Mouse (Mus musculus): Measurements from ENCODE around the gene Ddx5.

- TF ChIP-seq TAL1 (IDR thresholded peaks at IDR 0.05; ENCODE audit: low read length) (no peak), GATA1 (IDR thresholded peaks at IDR 0.05; ENCODE audit: low read length) (no peak)
Observed at GRCm38 (mm10) chr11:106730714-106731113, 58.3 kb downstream of the Ddx5 start.
